Mouse (Mus musculus) brain, embryonic 14.5 days (tissue): ENCODE measurements around the gene Gm572.

Experiments
- CTCF ChIP-seq: fragments of 200-500 bp; IDR thresholded peaks from 2 replicates; pipeline ENCODE4 v1.5.1; 2012; ENCODE audit warnings: inconsistent platforms, mild to moderate bottlenecking, moderate library complexity, borderline replicate concordance; ENCODE audit not compliant: insufficient read depth, insufficient read length; ENCODE audit errors: extremely low read depth
- POLR2A ChIP-seq: fragments of 200-500 bp; IDR thresholded peaks from 2 replicates; pipeline ENCODE4 v1.6.1; 2012; ENCODE audit warnings: mild to moderate bottlenecking, inconsistent platforms, borderline replicate concordance; ENCODE audit not compliant: poor library complexity, insufficient read depth, insufficient read length, severe bottlenecking; ENCODE audit errors: extremely low read depth

DNA sequence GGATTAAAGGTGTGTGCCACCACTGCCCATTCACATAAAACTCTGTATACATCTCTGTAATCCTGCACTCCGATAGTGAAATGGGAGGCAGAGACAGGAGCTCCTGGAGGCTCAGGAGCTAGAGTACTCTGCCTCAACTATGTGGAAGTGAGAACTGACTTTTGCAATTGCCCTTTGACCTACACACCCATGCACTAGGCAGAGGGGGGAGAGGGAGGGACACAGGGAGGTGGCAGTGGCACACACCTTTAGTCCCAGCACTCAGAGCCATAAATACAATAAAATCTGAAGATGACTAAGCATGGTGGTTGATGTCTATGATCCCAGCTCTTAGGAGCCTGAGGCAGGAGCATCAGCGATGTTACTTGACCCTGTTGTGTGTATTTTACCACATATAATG, 3.7 kb upstream of the Gm572 start:
- no peak for TF ChIP-seq POLR2A
- TF ChIP-seq CTCF: no peak
